Mouse (Mus musculus) cerebellum, postnatal 14 days (tissue): ENCODE data around the gene C2cd4b.
A peak's percentile ranks its signal among the peaks of the same experiment; 100 is the strongest.

Source experiments
- DNase-seq, 2 experiments: peaks; one replicate each; pipeline ENCODE4 v3.0.0; 2021; ENCODE audit warnings: mixed read lengths in 2 of 2

Gene C2cd4b

DNA sequence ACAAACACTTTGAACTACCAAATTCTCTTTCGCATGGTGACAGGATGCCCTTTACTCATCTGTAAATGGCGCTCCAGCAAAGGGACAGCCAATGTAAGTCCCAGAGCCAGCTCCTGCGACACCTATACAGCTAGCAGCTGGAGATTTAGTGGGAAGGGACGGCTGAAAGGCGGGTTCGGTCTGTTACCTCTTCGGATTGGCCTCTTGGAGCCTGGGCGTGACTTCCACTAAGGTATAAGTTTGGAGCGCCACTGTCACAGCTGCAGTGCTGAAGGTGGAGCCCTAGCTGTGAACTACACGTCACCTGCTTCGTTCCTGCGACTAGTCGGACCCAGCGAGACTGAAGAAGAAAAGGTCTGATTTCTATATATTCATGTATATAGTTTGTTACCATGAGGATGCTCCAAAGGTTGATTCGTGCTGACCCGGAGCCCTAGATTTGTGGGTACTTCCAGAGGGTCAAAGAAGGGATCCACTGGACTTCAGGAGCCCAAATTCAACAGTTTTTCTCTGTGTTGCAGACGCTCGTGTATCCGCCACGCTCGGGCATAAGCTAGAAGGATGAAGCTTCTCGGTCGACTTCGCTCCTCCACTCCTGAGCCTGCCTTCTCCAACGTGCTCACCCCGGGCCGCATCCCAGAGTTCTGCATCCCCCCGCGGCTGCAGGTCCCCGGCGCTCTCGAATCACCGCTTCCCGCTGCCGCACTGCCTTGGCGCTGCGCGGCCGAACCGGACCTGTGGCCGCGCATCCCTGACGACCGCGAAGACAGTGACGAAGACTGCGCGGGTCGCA is at the start of gene C2cd4b:
Gene C2cd4b, plus strand, starts transcription at position 275 of the 793 bp plus-strand sequence.
- peak; percentile 20 to 27 for DNase-seq

DNA sequence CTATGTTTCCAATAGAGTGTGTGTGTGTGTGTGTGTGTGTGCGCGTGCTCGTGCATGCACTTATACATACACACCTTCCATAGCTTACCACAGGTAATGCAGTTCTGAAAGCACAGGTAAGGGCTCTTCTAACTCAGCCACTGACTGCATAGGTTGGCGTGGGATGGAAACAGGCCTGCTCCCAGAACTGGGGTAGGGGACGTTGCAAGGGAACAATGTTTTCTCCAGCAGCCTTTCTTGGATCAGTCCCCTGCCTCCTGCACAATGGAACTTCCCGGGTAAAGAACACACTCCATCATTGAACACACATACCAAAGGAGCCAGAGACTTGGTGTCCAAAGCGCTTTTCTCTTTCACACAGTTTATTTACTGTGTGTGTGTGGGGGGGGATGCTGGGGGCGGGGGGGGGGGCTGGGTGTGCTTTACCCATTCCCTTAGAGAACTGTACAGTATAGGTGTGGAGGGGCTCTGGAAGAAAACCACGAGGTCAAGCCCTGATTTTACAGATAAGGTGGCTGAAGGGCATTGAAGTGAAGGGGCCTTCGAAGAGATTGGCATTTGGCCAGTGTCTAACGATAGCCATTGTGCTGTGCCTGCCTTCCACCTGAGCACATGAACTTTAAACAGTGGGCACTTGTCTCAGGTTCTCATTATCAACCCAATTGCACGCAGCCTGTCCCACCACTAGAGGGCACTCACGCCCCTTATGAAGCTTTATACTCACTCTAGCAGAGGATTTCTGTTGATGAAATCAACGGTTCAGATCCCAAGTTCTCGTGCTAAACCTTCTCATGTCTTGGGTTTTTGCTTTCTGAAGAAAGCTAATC is 48.0 kb upstream of the C2cd4b start:
- DNase-seq = peak; percentile 79 to 84

DNA sequence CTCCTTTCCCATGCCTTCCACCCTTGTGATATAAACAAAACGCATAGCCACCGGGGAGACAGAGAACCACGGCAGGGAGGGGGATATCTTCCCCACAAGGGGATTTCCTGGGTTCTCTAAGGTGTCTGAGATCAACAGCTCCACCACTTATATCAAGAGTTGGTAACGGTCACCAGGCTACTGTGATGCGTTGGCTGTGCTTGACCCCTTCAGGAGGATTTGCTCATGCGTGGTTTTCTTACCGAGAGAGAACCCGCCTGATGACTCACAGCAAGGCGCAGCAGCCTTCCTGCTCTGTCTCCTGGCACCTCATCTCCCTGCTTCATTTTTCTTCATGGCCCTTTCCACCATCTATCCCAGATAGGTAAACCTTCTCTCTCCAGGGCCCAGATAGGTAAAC is 47.1 kb upstream of the C2cd4b start:
- no peak for DNase-seq

DNA sequence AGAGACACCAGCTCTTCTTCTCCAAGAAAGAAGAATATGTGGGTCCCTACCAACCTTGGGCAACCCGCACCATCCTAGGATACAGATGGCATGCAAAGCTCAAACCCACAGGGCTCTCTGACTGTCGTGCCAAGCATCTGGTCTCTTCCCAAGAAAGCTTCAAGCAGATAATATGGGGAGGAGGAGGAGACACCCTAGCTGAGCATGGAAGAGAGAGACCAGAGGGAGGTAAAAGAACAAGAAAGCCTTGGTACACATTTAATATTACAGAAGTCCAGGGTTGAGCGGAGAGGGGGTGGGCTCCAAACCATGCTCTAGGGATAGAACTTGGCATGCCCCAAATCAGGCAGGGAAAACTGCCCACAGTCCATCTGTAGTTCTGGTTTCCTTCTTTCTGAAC is 42.2 kb upstream of the C2cd4b start:
- DNase-seq = peak; percentile 12 to 18

DNA sequence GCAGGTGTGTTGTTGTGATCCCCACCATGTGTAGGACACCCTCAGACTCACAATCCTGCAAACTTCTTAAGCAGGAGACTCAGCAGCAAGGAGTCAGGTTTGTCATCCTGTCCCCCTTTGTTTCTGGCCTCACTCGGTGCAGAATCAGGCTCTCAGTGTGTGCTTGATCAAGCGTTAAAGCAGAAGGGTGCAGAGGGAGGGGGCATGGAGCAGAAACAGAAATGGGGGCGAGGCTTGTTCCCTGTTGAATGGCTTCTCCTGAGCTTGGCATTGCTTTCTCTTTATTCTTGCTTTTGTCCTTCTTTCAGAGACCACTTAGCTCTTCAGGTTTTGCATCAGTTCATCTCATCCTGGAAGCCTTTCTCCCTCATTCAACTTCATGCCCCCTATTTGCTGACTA is 40.6 kb upstream of the C2cd4b start:
- no peak for DNase-seq

DNA sequence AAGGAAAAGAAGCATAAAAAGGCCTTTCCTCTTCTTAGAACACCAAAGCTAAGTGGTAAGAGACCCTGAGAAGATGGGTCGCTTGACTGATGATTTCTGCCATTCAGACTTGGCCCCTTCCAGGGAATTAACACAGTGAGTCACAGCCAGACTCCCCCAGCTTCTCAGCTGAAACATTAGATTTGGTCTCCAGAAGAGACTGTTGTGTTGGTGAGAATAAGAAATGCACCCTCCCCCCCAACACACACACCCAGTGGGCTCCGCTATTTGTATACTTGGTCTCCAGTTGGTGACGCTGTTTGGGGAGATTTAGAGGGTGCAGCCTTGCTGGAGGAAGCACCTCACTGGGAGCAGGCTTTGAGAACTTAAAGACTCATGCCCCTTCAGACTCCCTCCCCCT is 39.1 kb upstream of the C2cd4b start:
- no peak for DNase-seq

DNA sequence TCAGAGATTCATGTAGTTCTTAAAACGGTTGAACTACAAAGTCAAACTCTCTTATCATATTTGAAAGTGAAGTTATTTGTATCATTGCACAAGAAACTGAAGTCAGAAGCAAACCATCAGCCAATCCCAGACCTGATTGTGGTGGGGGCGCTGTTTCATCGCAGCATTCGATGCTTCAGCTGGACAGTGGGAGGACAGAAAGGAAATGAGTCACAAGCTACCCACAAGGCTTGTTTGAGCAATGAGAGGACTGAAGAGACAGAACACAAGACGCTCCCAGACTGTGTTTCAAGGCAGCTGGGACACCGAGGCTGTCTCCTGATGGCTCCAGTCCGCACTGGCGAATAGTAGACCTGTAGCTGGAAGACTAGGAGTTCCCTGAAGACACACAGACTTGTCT is 36.9 kb upstream of the C2cd4b start:
- DNase-seq = no peak

DNA sequence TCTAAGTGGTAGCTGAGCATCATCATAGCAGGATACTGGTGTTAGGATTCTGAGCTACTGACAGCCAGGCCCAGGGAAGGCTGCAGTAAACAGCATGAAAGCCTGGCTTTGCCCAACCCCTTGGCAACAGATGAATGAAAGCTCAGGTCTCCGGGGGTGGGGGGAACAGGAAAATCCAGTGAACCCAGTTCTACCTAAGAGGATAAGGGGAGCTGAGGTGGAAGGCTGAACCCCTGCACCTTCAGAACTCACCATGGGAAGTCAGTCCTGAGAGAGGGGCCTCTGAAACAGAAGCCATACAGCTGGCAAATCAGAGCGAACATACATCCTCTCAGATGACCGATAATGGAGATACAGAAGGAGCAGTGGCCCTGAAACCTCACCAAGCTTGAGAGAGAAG is 34.0 kb upstream of the C2cd4b start:
- no peak for DNase-seq

DNA sequence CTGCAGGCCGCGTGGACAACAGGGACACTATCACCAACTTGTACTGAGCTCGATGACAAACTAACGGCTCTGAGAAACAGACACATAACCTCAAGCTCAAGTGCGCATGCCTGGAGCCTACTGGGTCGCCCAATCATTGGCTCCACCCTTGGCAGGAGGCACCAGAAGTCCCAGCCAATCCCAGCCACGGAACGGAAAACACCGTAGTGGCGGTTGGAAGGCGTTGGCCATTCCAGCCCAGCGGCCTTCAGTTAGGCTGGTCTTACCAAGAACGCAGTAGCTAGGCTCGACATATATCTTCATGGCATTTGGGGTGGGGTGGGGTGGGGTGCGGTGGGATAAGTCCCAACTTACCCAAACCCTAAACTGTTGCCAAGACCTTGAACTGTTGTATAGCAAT is 25.5 kb upstream of the C2cd4b start:
- DNase-seq = no peak

DNA sequence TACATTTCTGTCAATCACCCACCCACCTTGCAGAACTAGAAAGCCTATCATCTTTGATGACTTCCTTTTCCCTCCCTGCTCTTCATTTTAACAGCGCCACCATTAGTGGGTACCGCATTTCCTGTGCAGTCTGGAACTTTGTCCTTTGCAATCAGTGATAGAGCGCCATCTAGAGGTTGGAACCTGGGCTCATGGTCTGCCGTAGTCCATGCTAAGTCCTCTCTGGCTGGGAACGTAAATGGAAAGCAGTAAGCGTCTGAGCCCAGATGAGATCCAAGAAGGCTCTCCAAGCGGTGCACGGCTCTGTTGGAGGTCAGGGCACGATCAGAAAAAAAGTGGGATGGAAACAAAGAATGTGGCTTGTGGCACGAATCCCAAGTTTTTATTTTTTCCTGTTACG is 23.8 kb upstream of the C2cd4b start:
- peak; percentile 51 to 65 for DNase-seq

DNA sequence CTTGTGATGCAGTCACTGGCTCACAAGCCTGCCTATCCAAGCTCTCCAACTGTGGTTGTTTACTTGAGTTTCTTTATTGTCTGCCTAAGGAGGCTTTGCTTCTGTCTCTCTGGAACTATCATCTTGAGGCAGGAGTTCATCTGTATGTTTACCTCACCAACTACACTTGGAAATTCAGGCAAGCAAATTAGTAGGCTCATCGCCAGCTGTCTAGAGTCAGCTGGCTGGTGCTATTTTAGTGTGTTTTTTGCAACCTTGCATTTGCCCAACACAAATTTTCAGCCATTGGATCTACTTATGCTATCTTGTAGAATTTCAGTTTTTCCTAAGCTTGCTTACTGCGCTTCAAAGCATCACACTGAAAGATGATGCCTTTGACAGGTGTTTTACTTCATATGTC is 18.0 kb upstream of the C2cd4b start:
- DNase-seq = no peak

DNA sequence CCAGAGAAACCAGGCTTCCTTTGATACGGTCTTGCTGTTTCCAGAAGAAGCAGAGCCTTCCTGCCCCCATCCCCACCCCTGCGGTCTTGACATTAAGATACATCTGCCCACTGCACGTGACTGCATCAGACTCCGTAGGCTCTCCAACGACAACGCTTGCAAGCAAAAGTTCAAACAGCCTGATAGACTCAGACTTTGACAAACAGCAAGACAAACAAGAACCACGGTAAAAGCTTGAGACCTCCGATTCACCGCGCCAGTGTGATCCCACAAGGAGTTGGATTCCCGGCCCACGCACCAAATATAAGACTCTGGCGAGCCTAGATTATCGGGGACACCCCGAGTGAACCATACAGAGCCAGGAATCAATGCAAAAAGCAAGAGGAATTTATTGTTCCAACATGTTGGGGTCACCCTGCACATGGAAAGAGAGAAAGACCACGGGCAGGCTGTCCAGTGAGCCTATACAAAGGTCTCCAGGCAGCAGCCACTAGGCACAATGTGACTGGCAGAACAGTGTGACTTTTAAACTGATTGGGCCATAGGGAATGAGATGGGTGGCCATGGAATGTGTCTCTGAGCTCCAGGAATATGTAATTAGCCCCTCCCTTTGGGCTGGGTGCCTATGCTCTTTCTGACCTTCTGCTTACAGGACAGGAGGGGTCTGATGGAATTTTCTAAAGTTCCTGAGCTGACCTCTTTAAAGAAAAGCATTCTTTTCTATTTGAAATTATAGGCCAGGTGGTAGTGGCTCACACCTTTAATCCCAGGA is 5.6 kb upstream of the C2cd4b start:
- DNase-seq = no peak

DNA sequence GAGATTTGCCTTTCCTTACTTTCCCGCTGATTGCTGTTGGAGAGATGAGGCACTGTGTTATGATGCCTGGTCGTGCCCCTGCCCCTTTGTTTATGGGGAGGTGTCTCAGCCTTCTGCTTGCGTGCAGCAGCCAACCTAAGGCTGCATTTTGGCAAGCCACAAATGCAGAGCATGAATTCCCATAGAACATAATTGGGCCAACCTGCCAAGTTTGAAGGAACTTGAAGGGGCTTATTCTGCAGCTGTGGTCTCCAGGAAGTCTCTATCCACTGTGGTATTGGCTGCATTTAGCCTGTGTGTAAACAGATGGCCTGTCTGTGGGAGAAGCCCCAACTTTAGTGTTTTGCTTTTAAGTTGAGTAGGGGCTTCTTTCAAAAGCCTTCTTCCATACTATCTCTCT is 4.5 kb upstream of the C2cd4b start:
- no peak for DNase-seq

DNA sequence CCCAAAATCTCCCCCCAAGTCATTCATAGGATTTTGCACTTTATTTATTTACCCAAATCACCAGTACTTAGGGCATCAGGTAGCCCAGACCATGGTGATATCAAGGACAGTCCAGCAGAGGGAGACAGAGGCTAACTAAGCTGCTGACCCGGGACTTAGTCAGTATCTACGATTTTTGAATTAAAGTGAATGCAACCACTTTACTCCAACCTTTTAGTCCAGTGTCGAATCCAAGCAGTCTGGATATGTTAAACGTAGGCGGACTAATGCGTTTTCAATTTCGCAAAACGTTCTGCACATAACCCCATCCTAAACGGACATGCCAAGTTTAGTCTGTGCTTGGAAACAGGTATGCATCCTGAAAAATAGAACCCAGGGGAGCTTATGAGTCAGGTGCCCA is 551 bp upstream of the C2cd4b start:
- peak; percentile 83 to 85 for DNase-seq

DNA sequence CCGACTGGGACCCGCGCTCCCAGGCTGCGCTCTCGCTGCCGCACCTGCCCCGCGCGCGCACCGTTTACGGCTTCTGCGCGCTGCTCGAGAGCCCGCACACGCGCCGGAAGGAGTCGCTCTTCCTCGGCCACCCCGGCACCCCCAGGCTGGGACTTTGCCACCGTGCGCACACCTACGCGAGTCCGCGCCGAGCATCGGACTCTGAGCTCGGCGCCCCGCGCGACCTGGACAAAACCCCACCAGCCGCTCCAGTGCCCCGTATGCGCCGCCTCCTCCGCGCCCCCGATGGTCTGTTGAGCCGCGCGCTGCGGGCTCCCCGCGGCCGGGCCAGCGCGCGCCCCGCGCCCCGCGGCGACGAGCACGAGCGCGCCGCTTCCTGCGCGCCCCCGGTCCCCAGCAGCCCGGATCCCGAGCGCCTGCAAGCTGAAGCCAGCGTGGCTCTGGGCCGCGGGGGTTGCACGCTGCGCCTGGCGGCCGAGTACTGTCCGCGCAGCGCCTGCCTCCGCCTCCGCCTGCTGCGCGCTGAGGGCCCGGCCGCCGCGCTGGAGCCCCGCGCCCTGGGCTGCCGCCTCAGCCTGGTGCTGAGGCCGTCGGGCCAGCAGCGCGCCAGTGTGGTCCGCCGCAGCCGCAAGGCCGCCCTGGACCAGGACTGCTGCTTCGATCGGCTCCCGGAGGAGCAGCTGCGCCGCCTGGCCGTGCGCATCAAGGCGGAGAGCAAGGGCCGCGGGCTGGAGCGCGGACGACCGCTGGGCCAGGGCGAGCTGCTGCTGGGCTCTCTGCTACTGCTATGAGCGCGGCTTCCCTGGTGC is 923 bp downstream of the C2cd4b start:
- DNase-seq = peak; percentile 81 to 85

DNA sequence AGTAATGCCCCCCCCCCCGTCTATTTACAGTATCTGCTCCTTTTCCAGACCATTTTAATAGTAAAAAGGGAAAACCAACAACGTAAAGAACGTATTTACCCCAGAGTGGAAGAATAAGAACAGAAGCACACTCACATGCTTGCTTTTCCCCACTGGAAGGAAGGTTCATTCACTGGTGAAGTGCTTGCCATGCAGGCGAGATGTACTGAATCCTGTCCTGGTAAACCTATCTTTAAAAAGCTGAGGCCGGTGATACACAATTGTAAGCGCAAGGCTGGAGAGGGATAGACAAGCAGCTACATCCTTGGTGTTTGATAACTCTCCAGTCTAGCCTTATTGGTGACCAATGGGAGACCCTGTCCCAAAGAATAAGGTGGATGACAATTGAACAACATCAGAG is 1.8 kb downstream of the C2cd4b start:
- DNase-seq = no peak

DNA sequence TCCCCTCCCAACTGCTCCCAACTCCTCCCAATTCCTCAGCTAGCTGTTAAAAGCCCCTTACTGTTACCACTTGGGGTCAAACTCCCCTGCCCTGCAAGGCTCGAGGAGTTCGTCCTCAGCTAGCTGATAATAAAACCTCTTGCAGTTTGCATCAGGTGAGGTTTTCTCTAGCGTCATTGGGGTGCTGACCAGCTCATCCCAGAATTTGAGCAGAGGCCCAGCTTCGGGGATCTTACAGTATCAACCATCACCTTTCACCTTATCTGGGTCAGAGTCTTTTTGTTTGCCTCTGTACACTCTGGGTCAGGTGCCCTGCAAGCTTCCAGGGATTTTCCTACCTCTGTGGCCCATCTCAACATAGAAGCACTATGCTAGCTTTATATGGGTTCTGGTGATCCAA is 4.1 kb downstream of the C2cd4b start:
- DNase-seq = no peak

DNA sequence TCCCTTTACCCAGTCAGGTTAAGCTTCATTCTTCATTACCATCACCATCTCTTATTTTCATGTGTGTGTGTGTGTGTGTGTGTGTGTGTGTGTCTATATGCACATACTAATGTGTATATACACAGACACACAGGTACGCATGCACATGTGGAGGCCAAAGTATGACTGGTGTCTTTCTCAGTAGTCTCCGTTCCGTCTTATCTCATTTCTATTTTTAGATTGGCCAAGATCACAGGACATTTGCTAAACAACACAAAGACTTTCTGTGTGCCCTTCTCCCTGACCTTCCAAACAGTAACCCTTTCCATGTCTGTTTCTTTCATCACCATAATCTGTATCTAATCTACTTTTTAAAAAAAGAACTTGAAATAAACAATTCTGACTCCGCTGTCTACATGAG is 7.2 kb downstream of the C2cd4b start:
- no peak for DNase-seq

DNA sequence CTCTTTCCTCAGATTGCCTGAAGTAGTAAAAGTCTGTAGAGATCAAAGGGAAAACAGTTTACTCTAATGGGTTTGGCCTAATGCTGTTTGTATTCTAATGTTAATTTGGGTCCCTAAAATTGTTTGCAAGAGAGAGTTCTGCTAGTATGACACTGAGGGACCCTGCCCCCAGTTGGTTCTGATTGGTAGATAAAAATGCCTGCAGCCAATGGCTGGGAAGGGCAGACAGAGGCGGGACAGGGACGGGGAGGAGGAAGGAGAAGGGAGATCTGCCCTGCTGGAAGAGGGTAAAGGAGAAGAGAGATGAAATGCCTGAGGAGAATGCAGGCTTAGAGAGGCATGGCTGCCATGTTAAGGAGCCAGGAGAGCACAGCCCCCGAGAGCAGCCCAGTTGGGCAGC is 7.7 kb downstream of the C2cd4b start:
- no peak for DNase-seq

DNA sequence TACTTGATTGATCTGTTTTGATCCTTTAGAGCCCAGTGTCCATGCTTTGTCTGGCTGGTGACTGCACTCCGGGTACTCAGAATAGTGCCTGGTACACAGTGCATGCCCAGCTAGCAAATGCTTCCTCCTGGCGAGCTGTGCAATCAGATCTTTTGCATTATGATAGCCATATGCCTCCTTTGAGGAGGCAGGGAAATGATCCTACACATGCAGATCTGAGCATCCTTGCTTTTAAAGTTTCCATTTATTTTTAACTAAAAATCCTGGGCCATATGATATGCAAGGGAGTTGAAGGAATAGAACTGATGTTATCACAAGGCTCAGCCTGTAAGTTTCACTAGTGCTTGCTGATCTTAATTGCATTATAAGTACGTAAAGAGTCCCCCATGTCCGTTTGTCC is 9.6 kb downstream of the C2cd4b start:
- no peak for DNase-seq

DNA sequence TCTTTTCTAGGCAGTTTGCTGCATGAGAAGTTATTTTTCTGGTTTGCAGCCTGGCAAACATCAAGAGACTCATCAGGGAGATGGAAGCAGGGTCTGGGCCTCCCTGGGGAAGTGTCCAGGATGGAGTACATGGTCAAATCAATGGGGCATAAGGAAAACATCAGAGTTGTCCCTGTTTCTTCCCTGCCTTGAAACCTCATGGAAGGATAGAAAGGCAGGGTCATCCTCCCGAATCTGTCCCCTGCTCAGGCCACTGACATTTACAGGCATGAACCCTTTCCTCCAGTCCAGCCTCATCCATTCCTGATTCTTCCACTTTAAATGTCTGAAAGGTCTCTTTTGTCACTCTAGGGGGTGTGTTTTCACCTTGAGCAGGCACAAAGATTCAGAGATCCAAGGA is 10.2 kb downstream of the C2cd4b start:
- no peak for DNase-seq

DNA sequence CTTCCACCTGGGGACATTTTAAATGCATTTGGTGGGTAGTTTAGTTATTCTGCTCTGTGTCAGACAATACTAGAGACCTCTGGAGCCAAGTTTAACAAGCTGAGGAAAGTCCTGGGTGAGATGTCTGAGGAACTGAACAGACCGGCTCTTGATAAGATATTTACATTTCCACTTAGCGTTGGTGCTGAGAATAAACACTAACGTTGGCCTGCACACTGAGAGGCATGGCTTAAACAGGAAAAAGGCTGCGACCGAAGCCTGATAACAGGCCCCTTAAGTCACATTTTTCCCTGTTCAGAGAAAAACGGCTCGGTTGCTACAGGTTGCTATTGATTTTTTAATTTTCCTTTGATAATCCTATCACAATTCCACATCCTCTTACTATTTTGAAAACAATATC is 12.1 kb downstream of the C2cd4b start:
- no peak for DNase-seq

DNA sequence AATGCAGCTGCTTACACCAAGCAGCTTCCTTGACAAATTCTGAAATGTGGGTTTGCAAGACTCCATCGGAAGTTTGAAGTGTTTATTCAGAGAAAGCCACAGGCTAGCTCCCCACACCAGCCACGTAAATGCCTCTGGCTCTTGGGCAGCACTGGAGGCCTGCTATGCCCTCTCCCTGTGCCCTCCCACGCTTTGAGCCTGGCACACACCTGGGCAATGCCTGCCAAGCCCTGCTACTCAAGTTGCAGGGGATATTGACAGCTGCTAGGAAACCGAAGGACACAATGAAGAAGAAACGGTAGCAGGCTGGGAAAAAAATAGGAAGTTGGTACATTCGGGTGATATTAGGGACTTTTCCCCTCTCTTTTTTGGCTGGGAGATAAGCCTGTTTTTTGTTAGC is 15.0 kb downstream of the C2cd4b start:
- no peak for DNase-seq
